Mouse (Mus musculus): ENCODE data around the gene Tns1. TPM values are rescaled to one million over a fixed set of nuclear protein-coding genes. Genes with fewer than 3 reads are reported as not detected.

Gene Tns1
- polyA plus RNA-seq, 1 experiment: 118 TPM

DNA sequence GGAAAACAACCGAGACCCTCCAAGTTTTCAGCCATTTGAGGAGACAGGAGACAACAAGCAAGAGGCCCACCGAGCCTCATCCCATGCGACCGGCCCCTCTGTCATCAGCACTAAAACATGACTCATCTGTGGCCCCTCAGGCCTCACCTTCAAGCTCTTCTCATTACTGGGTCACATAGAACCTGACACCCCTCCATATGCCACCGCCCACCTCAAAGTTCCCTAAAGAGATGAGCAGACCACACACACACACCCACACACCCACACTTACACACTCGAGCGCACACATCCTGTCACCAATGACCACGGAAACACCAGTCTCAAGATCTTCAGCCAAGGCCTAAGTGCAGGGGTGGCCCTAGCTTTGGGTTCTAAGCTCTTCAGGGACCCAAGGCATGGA is 213.5 kb downstream of the Tns1 start:
- Histone ChIP-seq H3K27me3 (ENCODE audit: control insufficient read depth, insufficient read depth, insufficient read length) (no peaks in the 10 kb centered on the region), H3K79me3 (ENCODE audit: low read depth) (no peaks in the 10 kb centered on the region), H3K79me2 (ENCODE audit: control insufficient read depth, insufficient read depth) (no peaks in the 10 kb centered on the region), H3K36me3 (ENCODE audit: control insufficient read depth, insufficient read depth) (peaks cover 34% of the 10 kb centered on the region), H3K4me3 (ENCODE audit: insufficient read depth, poor library complexity, severe bottlenecking) (no peak overlapping the region), H3ac (ENCODE audit: control insufficient read depth, insufficient read length, low read depth) (no peak overlapping the region)
- TF ChIP-seq CEBPB (IDR thresholded peaks at IDR 0.05; ENCODE audit: low read depth) (no peak), FOSL1 (IDR thresholded peaks at IDR 0.05; ENCODE audit: insufficient read depth, low read length, poor library complexity, severe bottlenecking) (no peak), MYOG (IDR thresholded peaks at IDR 0.05; ENCODE audit: control insufficient read depth, extremely low read depth, insufficient read length) (no peak), CTCF (IDR thresholded peaks at IDR 0.05; ENCODE audit: control insufficient read depth, insufficient read depth, insufficient read length) (no peak), USF1 (IDR thresholded peaks at IDR 0.05; ENCODE audit: low read depth) (no peak), MAX (IDR thresholded peaks at IDR 0.05) (no peak)

DNA sequence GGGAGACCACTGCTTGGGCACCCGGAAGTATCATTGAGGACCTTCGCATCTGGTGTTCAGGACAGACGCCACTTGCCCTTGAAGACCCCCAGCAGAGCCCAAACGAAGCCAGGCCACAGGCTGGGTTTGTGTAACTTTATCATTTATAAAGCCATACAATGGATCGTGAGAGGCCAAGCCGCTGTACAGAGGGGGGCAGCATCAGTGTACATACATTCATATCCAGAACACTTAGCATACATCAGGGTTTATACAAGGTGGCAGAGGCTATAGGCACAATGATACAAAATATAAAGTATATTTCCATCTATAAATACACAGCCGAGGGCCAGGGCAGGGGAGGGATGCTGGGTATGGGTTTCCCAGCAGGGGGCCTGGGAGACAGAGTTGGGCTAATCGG is 214.1 kb downstream of the Tns1 start:
- TF ChIP-seq USF1 (IDR thresholded peaks at IDR 0.05; ENCODE audit: low read depth): no peak
- no peaks in the 10 kb centered on the region for H3K79me2 ChIP-seq (ENCODE audit: control insufficient read depth, insufficient read depth)
- no peak overlapping the region for H3K4me3 ChIP-seq (ENCODE audit: insufficient read depth, poor library complexity, severe bottlenecking)
- no peaks in the 10 kb centered on the region for H3K27me3 ChIP-seq (ENCODE audit: control insufficient read depth, insufficient read depth, insufficient read length)
- no peaks in the 10 kb centered on the region for H3K79me3 ChIP-seq (ENCODE audit: low read depth)
- peaks cover 32% of the 10 kb centered on the region for H3K36me3 ChIP-seq (ENCODE audit: control insufficient read depth, insufficient read depth)
- no peak overlapping the region for H3ac ChIP-seq (ENCODE audit: control insufficient read depth, insufficient read length, low read depth)

DNA sequence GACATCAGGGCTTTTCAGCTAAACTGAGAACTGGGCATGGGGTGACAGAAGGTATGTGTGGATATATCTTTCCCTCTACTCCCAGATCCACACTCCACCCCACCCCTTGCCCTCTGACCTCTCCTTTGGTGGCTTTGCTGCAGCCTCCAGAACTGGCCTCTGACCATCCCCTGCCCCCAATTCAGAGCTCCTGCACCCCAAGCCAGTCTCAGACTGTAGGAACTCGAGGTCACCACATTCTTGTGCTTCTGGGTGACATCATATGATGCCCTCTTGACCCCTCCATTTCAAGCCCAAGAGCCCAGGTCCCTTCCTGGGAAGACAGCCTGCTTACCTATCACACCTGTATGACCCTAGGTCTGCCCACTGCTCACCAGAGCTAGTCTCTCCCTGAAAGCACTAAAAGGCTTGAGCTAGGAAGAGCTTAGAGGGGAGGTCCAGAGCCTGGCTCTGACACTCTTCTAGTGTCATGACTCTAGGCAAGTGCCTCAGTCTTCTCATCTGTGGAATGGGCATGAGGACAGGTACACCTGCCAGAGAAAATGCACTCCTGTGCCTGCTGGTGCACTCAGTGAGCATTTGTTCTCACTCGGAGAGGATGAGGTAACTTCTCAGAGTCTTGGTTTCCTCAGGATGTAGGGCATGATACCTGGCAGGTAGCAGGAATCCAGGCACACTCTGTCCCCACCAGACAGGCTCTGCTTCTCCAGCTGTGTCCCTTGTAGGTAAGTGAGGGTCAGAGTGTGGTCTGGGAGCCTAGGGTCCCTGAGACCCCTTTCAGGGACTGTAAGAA is 214.9 kb downstream of the Tns1 start:
- no peaks in the 10 kb centered on the region for H3K79me2 ChIP-seq (ENCODE audit: control insufficient read depth, insufficient read depth)
- no peak overlapping the region for H3K4me3 ChIP-seq (ENCODE audit: insufficient read depth, poor library complexity, severe bottlenecking)
- TF ChIP-seq CTCF (IDR thresholded peaks at IDR 0.05; ENCODE audit: control insufficient read depth, insufficient read depth, insufficient read length) (no peak), MYOG (IDR thresholded peaks at IDR 0.05; ENCODE audit: control insufficient read depth, extremely low read depth, insufficient read length) (no peak), USF1 (IDR thresholded peaks at IDR 0.05; ENCODE audit: low read depth) (no peak), FOSL1 (IDR thresholded peaks at IDR 0.05; ENCODE audit: insufficient read depth, low read length, poor library complexity, severe bottlenecking) (no peak), MAX (IDR thresholded peaks at IDR 0.05) (no peak), CEBPB (IDR thresholded peaks at IDR 0.05; ENCODE audit: low read depth) (no peak), MYOD1 (IDR thresholded peaks at IDR 0.05; ENCODE audit: control insufficient read depth, insufficient read length, low read depth) (no peak)
- no peaks in the 10 kb centered on the region for H3K79me3 ChIP-seq (ENCODE audit: low read depth)
- H3ac ChIP-seq (ENCODE audit: control insufficient read depth, insufficient read length, low read depth): no peak overlapping the region
- H3K36me3 ChIP-seq (ENCODE audit: control insufficient read depth, insufficient read depth): peaks cover 25% of the 10 kb centered on the region
- no peaks in the 10 kb centered on the region for H3K27me3 ChIP-seq (ENCODE audit: control insufficient read depth, insufficient read depth, insufficient read length)

DNA sequence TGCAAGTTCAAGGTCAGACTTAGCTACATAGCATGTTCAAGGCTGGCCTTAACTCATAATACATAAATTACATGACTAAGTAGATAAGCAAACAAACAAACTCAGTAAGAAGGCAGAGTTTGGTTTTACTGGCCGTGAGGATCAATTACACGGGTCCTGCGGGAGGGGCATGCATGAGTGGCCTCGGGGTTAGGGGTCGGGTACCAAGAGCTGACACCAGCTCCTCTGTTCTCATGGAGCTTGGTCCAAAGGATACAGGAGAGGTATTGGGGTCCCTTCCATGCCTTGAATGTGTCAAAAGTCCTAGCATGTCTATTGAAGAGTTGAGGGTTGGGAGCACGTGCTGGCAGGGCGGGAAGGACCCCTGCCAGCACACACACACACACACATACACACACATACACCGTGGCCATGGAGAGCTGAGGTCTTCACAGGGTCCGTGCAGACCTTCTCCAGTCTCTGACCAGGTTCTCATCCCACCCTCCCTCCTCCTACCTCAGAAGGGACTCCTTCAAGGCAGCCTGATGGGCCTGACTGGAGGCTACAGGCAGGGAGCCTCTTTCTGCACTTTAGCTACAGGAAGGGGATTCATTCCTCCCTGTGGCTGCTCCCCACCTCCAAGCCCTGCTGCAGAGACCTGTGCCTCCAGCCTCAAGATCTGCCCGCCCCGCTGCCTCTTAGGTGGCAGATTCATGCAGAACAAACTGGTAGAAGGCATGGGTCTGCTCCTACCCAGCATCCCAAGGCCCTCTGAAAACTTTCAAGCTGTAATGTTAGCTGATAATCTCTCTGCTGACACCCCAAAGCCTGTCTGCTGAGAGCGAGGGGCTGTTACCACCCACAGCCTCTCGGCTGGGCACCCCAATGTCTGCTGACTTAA is 215.9 kb downstream of the Tns1 start:
- TF ChIP-seq CEBPB (IDR thresholded peaks at IDR 0.05; ENCODE audit: low read depth) (no peak), FOSL1 (IDR thresholded peaks at IDR 0.05; ENCODE audit: insufficient read depth, low read length, poor library complexity, severe bottlenecking) (no peak), MAX (IDR thresholded peaks at IDR 0.05) (no peak), CTCF (IDR thresholded peaks at IDR 0.05; ENCODE audit: control insufficient read depth, insufficient read depth, insufficient read length) (no peak), USF1 (IDR thresholded peaks at IDR 0.05; ENCODE audit: low read depth) (no peak), MYOG (IDR thresholded peaks at IDR 0.05; ENCODE audit: control insufficient read depth, extremely low read depth, insufficient read length) (no peak), MYOD1 (IDR thresholded peaks at IDR 0.05; ENCODE audit: control insufficient read depth, insufficient read length, low read depth) (no peak)
- Histone ChIP-seq H3K36me3 (ENCODE audit: control insufficient read depth, insufficient read depth) (peaks cover 15% of the 10 kb centered on the region), H3K79me2 (ENCODE audit: control insufficient read depth, insufficient read depth) (no peaks in the 10 kb centered on the region), H3K79me3 (ENCODE audit: low read depth) (no peaks in the 10 kb centered on the region), H3K4me3 (ENCODE audit: insufficient read depth, poor library complexity, severe bottlenecking) (no peak overlapping the region), H3K27me3 (ENCODE audit: control insufficient read depth, insufficient read depth, insufficient read length) (no peaks in the 10 kb centered on the region), H3ac (ENCODE audit: control insufficient read depth, insufficient read length, low read depth) (no peak overlapping the region)

DNA sequence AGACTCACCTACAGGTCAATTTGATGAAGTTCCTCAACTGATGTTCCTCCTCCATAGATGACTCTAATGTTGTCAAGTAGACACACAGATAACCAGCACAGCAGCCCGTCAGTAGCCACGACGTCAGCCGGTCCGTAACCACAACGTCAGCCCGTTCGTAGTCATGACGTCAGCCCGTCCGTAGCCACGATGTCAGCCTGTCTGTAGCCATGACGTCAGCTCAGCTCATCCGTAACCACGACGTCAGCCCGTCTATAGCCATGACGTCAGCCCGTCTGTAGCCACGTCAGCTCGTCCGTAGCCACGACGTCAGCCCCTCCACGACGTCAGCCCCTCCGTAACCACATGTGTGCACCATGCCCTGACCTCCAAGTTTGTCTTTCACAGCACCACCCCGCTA is 217.1 kb downstream of the Tns1 start:
- no peaks in the 10 kb centered on the region for H3K79me2 ChIP-seq (ENCODE audit: control insufficient read depth, insufficient read depth)
- H3K36me3 ChIP-seq (ENCODE audit: control insufficient read depth, insufficient read depth): peaks cover 7% of the 10 kb centered on the region
- no peak overlapping the region for H3ac ChIP-seq (ENCODE audit: control insufficient read depth, insufficient read length, low read depth)
- H3K79me3 ChIP-seq (ENCODE audit: low read depth): no peaks in the 10 kb centered on the region
- no peaks in the 10 kb centered on the region for H3K27me3 ChIP-seq (ENCODE audit: control insufficient read depth, insufficient read depth, insufficient read length)
- TF ChIP-seq CTCF (IDR thresholded peaks at IDR 0.05; ENCODE audit: control insufficient read depth, insufficient read depth, insufficient read length) (no peak), USF1 (IDR thresholded peaks at IDR 0.05; ENCODE audit: low read depth) (no peak), MYOD1 (IDR thresholded peaks at IDR 0.05; ENCODE audit: control insufficient read depth, insufficient read length, low read depth) (no peak), FOSL1 (IDR thresholded peaks at IDR 0.05; ENCODE audit: insufficient read depth, low read length, poor library complexity, severe bottlenecking) (no peak), MYOG (IDR thresholded peaks at IDR 0.05; ENCODE audit: control insufficient read depth, extremely low read depth, insufficient read length) (no peak), CEBPB (IDR thresholded peaks at IDR 0.05; ENCODE audit: low read depth) (no peak), MAX (IDR thresholded peaks at IDR 0.05) (no peak)
- no peak overlapping the region for H3K4me3 ChIP-seq (ENCODE audit: insufficient read depth, poor library complexity, severe bottlenecking)

All from C2C12 (cell line).